Mouse (Mus musculus) E14TG2a.4 (cell line): ENCODE results near the gene Wdr72.

Experiments
- CTCF ChIP-seq: conservative IDR thresholded peaks from 2 replicates; pipeline ENCODE4 v1.5.1; 2014; ENCODE audit warnings: low read length
- POU5F1 ChIP-seq: IDR thresholded peaks from 2 replicates; pipeline ENCODE4 v1.6.1; 2014; ENCODE audit warnings: low read length, borderline replicate concordance

DNA sequence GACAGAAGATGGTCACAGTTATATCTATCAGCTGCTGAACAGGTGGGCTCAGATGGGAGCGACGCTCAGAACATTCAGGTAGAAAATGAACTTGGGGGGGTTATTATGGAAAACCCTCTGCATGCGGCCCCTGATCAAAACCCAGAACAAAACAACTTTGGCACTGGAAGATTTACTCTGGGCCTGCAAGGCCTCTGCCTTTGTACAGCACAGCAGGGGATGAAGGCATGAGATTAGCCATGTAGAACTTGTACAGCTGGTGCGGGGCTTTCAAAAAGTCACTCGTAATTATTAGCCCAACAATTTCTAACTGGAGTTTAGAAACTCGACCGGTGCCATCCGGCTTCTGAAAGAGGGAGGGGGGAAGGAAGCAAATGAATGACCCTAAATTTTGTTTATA, 38.1 kb downstream of the Wdr72 start:
- TF ChIP-seq CTCF: no peak
- no peak for TF ChIP-seq POU5F1
